Mouse (Mus musculus) neural tube, embryonic 11.5 days (tissue): ENCODE results near the gene Upk2. TPM values are rescaled to one million over a fixed set of nuclear protein-coding genes. Genes with fewer than 3 reads are reported as not detected.

Experiments used
- ATAC-seq: fragments of 200-750 bp; cut with Nextera tagmentation; 2 replicates; pipeline ENCODE4 v1.8.0; 2017; ENCODE audit warnings: moderate number of reproducible peaks, mild to moderate bottlenecking, moderate TSS enrichment, moderate library complexity; ENCODE audit not compliant: insufficient read depth, low FRiP score, low TSS enrichment
- DNase-seq: peaks from one replicate; pipeline ENCODE4 v3.0.0-alpha.2; 2015; ENCODE audit warnings: low spot score
- H3K27ac ChIP-seq: fragments of 300-500 bp; sonication (generic); 2 replicates; pipeline ENCODE4 v1.5.1; 2014; ENCODE audit warnings: low read depth, mild to moderate bottlenecking, low read length
- H3K27me3 ChIP-seq: fragments of 300-500 bp; sonication (generic); 2 replicates; pipeline ENCODE4 v1.6.1; 2014; ENCODE audit warnings: mild to moderate bottlenecking, low read length, mixed read lengths; ENCODE audit not compliant: control insufficient read depth, insufficient read depth
- H3K36me3 ChIP-seq: fragments of 300-500 bp; sonication (generic); 2 replicates; pipeline ENCODE4 v1.6.1; 2014; ENCODE audit warnings: mild to moderate bottlenecking, low read length, moderate library complexity, mixed read lengths; ENCODE audit not compliant: control insufficient read depth, insufficient read depth
- H3K4me1 ChIP-seq: fragments of 300-500 bp; sonication (generic); 2 replicates; pipeline ENCODE4 v1.6.1; 2014; ENCODE audit warnings: low read length, mixed read lengths; ENCODE audit not compliant: control insufficient read depth, insufficient read depth
- H3K4me2 ChIP-seq: fragments of 300-500 bp; sonication (generic); 2 replicates; pipeline ENCODE4 v1.6.1; 2014; ENCODE audit warnings: low read depth, mild to moderate bottlenecking, moderate library complexity
- H3K4me3 ChIP-seq: fragments of 300-500 bp; sonication (generic); 2 replicates; pipeline ENCODE4 v1.5.1; 2014; ENCODE audit warnings: low read depth, low read length
- H3K9ac ChIP-seq: fragments of 300-500 bp; sonication (generic); 2 replicates; pipeline ENCODE4 v1.6.1; 2014; ENCODE audit warnings: mild to moderate bottlenecking, low read length
- H3K9me3 ChIP-seq: fragments of 300-500 bp; sonication (generic); 2 replicates; pipeline ENCODE4 v1.6.1; 2016; ENCODE audit warnings: low read length; ENCODE audit not compliant: control insufficient read depth
- WGBS: fragments of 180-500 bp; shearing (Covaris S2); extraction: QIAGEN DNeasy Blood & Tissue Kit; methylation state at CpG from one replicate; pipeline ENCODE4 v1.1.7; 2014; 5-methylcytosine and 5-hydroxymethylcytosine counted together
- polyA plus RNA-seq: library from polyadenylated mRNA; unstranded; fragments of >200 nt; fragmentation: Nextera tagmentation; extraction: Ambion mirVana; gene quantifications from 2 replicates; pipeline ENCODE4 v1.2.1, GENCODE M21; 2014

The Upk2 gene
- polyA plus RNA-seq, 1 experiment from 2014 or later = 0.29 TPM

- 0% methylated on average over 20 of the region's 27 CpGs for whole genome bisulfite sequencing
- peak; percentile 48; the same call in 1 of the 2 replicates for ATAC-seq
- no peaks in the 10 kb centered on the region for H3K27me3 ChIP-seq
- DNase-seq = peak; percentile 87
- H3K9me3 ChIP-seq = no peaks in the 10 kb centered on the region
- H3K4me3 ChIP-seq = peak overlapping the region; percentile 55
- H3K4me1 ChIP-seq = peaks cover 14% of the 10 kb centered on the region; the same call in 1 of the 2 replicates
- H3K36me3 ChIP-seq = no peaks in the 10 kb centered on the region
- peak overlapping the region; percentile 92 for H3K27ac ChIP-seq
- H3K9ac ChIP-seq = peak overlapping the region; percentile 64
- peak overlapping the region; percentile 95 for H3K4me2 ChIP-seq
Measured at GRCm38 (mm10) chr9:44478229-44478921, 23.6 kb upstream of the Upk2 start.

GRCm38 (mm10) chr9:44477339-44478228 lies 22.8 kb upstream of the Upk2 start:
- Histone ChIP-seq H3K36me3 (no peaks in the 10 kb centered on the region), H3K27ac (no peak overlapping the region), H3K27me3 (no peaks in the 10 kb centered on the region), H3K4me2 (peak overlapping the region; percentile 95), H3K4me3 (peak overlapping the region; percentile 55), H3K9me3 (no peaks in the 10 kb centered on the region), H3K9ac (peak overlapping the region; percentile 64; the same call in 1 of the 2 replicates), H3K4me1 (peaks cover 14% of the 10 kb centered on the region; the same call in 1 of the 2 replicates)
- ATAC-seq = no peak
- DNase-seq = peak; percentile 57
- 5% methylated on average over 24 of the region's 24 CpGs for WGBS

GRCm38 (mm10) chr9:44475936-44476335 lies 21.2 kb upstream of the Upk2 start:
- Histone ChIP-seq H3K4me1 (peaks cover 10% of the 10 kb centered on the region; the same call in 1 of the 2 replicates), H3K27me3 (no peaks in the 10 kb centered on the region), H3K4me2 (no peak overlapping the region), H3K36me3 (no peaks in the 10 kb centered on the region), H3K27ac (no peak overlapping the region), H3K9ac (no peak overlapping the region), H3K9me3 (no peaks in the 10 kb centered on the region), H3K4me3 (no peak overlapping the region)
- DNase-seq (no peak), ATAC-seq (no peak)
- WGBS = 92% methylated on average over 3 of the region's 3 CpGs

- no peaks in the 10 kb centered on the region for H3K27me3 ChIP-seq
- no peaks in the 10 kb centered on the region for H3K36me3 ChIP-seq
- H3K4me1 ChIP-seq = 0 out of 2 replicates have a peak, but pooled peaks cover 2% of the 10 kb centered on the region
- DNase-seq (no peak), ATAC-seq (no peak)
- no peaks in the 10 kb centered on the region for H3K9me3 ChIP-seq
- H3K27ac ChIP-seq = no peak overlapping the region
- WGBS = 44% methylated on average over 1 of the region's 1 CpGs
- no peak overlapping the region for H3K4me3 ChIP-seq
- H3K4me2 ChIP-seq = no peak overlapping the region
- no peak overlapping the region for H3K9ac ChIP-seq
Measured at GRCm38 (mm10) chr9:44474327-44474726, 19.6 kb upstream of the Upk2 start.

GRCm38 (mm10) chr9:44473184-44473583 lies 18.4 kb upstream of the Upk2 start:
- Histone ChIP-seq H3K9me3 (no peaks in the 10 kb centered on the region), H3K9ac (no peak overlapping the region), H3K27me3 (no peaks in the 10 kb centered on the region), H3K4me3 (no peak overlapping the region), H3K4me1 (0 out of 2 replicates have a peak, but pooled peaks cover 2% of the 10 kb centered on the region), H3K36me3 (no peaks in the 10 kb centered on the region), H3K27ac (no peak overlapping the region), H3K4me2 (no peak overlapping the region)
- no peak for ATAC-seq
- WGBS = 67% methylated on average over 3 of the region's 3 CpGs
- no peak for DNase-seq

- 56% methylated on average over 2 of the region's 2 CpGs for WGBS
- Histone ChIP-seq H3K36me3 (no peaks in the 10 kb centered on the region), H3K4me3 (no peak overlapping the region), H3K4me1 (no peaks in the 10 kb centered on the region), H3K9me3 (no peaks in the 10 kb centered on the region), H3K27me3 (no peaks in the 10 kb centered on the region), H3K4me2 (no peak overlapping the region), H3K27ac (no peak overlapping the region), H3K9ac (no peak overlapping the region)
- ATAC-seq = no peak
- DNase-seq = no peak
Measured at GRCm38 (mm10) chr9:44468800-44469199, 14.0 kb upstream of the Upk2 start.

GRCm38 (mm10) chr9:44468224-44468623 lies 13.4 kb upstream of the Upk2 start:
- Histone ChIP-seq H3K4me3 (no peak overlapping the region), H3K4me1 (no peaks in the 10 kb centered on the region), H3K27ac (no peak overlapping the region), H3K9ac (no peak overlapping the region), H3K27me3 (no peaks in the 10 kb centered on the region), H3K36me3 (no peaks in the 10 kb centered on the region), H3K9me3 (no peaks in the 10 kb centered on the region), H3K4me2 (no peak overlapping the region)
- 65% methylated on average over 7 of the region's 7 CpGs for WGBS
- ATAC-seq = no peak
- no peak for DNase-seq

- H3K4me2 ChIP-seq = no peak overlapping the region
- no peaks in the 10 kb centered on the region for H3K36me3 ChIP-seq
- H3K4me3 ChIP-seq = no peak overlapping the region
- WGBS = 82% methylated on average over 5 of the region's 5 CpGs
- H3K9ac ChIP-seq = no peak overlapping the region
- H3K27me3 ChIP-seq = no peaks in the 10 kb centered on the region
- no peak overlapping the region for H3K27ac ChIP-seq
- DNase-seq (no peak), ATAC-seq (no peak)
- H3K9me3 ChIP-seq = no peaks in the 10 kb centered on the region
- peaks cover 12% of the 10 kb centered on the region for H3K4me1 ChIP-seq
Measured at GRCm38 (mm10) chr9:44461950-44462349, 7.2 kb upstream of the Upk2 start.
